Mouse (Mus musculus) adrenal gland, postnatal 36 days (tissue): ENCODE results near the gene Fntb. TPM values are rescaled to one million over a fixed set of nuclear protein-coding genes. Genes with fewer than 3 reads are reported as not detected.

ENCODE experiments used
- DNase-seq, 2 experiments: peaks; one replicate each; pipeline ENCODE4 v3.0.0; 2021; ENCODE audit warnings: mixed read lengths in 1 of 2
- total RNA-seq, 2 experiments: library from RNA; stranded (reverse); gene quantifications; 2 replicates each; pipeline ENCODE4 v1.2.3; 2021

The Fntb gene
- total RNA-seq, 2 experiments from 2014 or later, result 12.5 to 13.2 TPM

GRCm38 (mm10) chr12:76920990-76921389 is 155.6 kb downstream of the Fntb start:
- no peak for DNase-seq

- no peak for DNase-seq
Observed at GRCm38 (mm10) chr12:76923118-76923517, 157.7 kb downstream of the Fntb start.

GRCm38 (mm10) chr12:76924904-76925604 is 159.7 kb downstream of the Fntb start:
- no peak for DNase-seq

- DNase-seq, result no peak
Observed at GRCm38 (mm10) chr12:76926338-76926945, 161.1 kb downstream of the Fntb start.

GRCm38 (mm10) chr12:76927012-76927411 is 161.6 kb downstream of the Fntb start:
- no peak for DNase-seq

- DNase-seq, result no peak
Observed at GRCm38 (mm10) chr12:76927539-76927938, 162.2 kb downstream of the Fntb start.

DNA sequence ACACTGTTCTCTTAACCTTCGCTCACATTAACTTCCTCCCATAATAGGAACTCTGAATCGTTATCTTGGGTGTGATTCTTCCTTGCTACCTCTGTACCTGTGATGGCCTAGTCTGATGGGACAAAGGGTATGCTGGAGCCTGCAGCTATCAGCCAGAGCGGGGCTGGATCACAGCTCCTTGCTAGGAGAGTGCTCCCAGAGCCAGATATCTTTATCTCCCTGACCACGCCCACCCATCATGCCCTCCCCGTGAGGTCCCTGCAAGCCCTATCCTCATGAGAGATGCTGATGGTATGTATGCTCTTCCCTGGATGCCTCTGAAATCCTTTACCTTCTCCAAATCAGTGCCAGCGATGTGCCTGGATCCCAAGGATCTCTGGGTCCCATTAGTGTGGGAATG is 164.8 kb downstream of the Fntb start:
- DNase-seq, result no peak

DNA sequence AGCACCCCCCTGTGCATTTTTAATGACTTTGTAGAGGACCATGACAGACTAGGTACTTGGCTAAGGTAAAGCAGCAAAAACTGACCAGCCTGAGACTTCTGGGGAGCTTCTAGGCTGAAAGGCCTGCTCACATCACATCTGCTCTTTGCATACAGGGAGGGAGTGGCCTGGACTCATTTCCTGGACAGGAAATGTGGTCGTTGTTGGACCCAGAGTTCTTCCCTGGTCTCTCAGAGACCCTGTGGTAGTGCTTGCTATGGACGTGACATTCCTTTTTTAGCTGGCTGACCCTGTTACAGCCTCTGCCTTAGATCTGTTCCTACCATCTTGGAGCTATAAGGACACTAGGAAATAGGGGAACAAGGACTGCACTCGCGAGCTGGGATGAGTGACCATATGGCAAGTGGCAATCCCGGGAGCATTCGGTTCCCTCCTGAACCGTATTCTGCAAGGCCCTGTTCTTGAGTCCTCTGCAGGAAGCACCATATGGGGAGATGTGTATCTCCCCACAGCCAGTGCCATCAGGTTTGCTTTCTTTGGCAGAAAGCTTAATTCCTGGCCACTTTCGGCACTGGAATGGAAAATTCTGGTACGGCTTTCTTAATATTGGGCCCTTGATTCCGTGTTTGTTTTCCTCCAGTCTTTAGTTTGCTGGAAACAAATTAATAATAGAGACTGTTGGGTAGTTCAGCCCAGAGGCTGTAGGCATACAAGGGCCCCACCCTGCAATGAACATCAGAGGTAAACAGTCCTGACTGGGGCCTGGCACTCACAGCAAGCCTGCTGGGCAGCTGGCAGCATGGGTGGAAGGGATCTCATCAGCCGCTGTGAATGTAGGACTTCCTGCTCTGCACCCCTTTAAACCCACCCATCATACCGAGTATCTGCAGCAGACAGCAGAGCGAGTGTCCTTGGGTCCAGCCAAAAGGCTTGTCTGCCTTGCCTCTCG is 166.6 kb downstream of the Fntb start:
- no peak for DNase-seq

DNA sequence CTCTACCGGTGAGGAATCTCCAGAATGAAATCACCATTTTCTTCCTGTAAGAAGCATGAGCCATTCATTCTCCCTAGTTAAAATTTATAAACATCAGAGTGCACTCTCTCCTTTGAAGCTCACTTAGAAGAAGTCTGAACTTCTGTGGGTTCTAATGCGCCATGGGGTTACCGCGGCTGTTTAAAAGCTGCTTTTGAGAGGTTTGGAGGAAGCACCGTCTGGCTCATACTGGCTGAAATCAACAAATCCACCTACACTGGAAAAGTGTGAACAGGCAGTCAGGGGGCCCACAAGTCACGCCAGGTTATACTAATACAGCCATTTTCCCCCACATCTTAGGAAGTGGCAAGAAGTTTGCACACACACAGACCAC is 167.3 kb downstream of the Fntb start:
- DNase-seq, result no peak

DNA sequence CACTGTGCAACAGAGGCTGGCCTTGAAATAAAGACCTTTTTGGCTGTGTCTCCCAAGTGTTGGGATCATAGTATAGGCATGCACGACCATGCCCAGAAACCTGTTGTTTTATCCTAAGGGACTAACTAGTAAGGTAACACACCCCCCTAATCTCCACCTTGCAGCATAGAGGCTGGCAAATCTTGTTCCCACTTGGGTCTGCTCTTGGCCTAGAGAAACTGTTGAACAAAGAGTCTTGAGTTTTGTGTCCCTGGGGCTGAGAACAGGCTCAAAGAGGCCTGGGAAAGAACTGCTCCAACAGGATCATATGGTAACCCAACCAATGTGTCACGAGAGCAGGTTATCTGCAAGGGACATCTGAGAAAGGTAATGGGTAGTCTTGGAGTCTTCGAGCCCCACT is 169.0 kb downstream of the Fntb start:
- no peak for DNase-seq

- DNase-seq, result no peak
Observed at GRCm38 (mm10) chr12:76936211-76936610, 170.8 kb downstream of the Fntb start.

GRCm38 (mm10) chr12:76938013-76938412 is 172.6 kb downstream of the Fntb start:
- no peak for DNase-seq

DNA sequence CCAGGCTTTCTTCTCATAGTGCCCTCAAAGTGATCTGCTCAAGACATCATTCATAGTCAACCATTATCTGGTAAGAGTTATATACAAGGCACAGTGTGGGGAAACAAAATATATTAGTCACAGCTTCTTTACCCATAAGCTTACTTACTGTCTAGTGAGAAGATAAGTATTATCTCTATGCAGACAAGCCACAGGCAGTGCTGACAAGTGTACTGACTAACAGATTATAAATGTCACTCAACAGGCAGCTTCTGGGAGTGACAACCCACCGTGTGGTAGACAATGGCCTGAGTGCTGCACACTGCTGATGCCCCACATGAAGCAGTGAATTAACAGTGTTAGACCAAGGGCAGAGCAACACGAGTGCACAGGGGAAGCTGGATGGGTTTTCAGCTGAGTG is 176.1 kb downstream of the Fntb start:
- no peak for DNase-seq

DNA sequence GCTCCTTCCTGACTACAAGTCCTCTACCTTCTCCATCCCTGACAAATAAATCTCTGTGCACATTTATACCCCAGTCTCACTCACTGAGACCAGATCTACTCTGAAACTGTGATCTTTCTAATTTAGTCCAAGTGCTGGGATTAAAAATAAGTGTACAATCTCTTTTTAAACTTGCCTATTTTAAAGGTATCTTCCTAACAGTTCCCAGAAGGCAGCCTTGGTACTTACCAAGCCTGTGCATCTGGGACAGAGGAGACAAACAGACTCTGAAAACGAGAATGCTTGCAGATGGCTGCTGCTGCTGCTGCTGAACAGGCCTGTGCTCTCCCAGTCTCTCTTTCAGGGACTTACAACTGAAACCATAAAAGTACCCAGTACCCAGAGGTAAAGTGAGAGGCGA is 177.1 kb downstream of the Fntb start:
- DNase-seq, result no peak

DNA sequence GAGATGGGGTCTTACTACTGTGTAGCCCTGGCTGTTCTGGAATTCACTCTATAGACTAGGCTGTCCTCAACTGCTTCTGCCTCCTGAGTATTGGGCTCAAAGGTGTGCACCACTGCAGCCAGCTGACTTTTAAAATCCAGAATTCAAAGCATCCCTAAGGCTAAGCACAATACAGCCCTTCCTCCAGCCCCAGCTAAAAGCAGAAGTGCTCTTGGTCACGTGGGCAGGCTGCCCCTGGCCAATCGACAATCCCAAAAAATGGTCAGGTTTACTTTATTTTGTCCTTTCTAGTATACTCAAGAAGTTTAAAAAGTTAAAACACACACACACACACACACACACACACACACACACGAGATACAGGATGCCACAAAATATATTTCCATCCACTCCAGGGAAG is 177.7 kb downstream of the Fntb start:
- no peak for DNase-seq

- no peak for DNase-seq
Observed at GRCm38 (mm10) chr12:76943466-76943865, 178.1 kb downstream of the Fntb start.

DNA sequence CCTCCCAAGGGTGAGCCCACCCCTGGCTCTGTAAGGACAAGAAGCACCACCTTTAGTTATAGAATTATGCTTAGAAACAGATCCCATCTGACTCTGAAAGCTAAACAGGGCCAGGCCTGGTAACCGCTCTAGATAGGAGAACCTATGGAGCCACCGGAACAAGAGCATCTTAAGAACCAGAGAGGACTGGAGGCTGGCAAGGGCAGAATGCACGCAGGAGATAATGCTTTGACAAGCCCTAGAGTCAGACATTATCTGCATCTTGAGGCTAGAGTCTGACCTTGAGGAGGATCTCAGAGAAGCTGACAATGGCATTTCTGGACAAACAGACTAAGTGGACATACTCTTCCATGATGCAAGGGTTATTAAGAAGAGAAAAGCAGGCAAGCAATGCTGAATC is 182.1 kb downstream of the Fntb start:
- DNase-seq, result no peak

- DNase-seq, result no peak
Observed at GRCm38 (mm10) chr12:76948185-76948584, 182.8 kb downstream of the Fntb start.

DNA sequence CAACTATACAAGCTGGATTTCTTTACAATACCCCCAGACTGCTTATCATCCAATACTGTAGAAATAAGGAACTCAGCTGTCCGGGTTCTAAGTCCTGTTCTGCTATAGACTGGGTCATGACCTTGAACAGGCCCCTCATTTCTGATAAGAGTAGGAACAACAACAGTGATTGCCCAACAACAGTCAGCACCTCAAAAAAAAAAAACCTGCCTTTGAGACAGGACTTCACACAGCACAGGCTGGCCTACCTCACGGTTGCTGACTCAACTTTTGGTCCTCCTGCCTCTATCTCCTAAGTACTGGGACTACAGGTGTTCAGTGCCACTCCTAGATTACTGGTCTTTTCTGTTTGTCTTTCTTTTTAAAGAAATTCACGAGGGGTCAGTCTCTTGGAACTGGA is 183.4 kb downstream of the Fntb start:
- DNase-seq, result no peak

DNA sequence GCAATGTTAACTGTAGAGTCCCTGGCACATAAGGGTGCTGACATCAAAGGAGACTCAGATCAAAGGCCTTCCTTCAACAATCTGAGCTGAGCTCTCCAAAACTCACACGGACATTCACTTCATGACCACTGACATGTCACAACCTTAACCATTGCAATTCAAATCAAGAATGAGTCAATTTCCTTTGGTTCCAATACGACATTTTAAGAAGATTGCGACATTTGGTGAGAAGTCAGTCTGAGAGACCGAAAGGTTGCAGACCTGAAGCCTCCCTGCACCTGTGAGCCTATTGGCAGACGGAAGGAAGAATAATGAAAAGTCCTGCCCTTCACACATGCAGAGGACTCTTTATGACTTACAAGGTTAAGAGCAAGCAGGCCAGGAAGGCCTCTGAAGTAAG is 184.9 kb downstream of the Fntb start:
- no peak for DNase-seq

DNA sequence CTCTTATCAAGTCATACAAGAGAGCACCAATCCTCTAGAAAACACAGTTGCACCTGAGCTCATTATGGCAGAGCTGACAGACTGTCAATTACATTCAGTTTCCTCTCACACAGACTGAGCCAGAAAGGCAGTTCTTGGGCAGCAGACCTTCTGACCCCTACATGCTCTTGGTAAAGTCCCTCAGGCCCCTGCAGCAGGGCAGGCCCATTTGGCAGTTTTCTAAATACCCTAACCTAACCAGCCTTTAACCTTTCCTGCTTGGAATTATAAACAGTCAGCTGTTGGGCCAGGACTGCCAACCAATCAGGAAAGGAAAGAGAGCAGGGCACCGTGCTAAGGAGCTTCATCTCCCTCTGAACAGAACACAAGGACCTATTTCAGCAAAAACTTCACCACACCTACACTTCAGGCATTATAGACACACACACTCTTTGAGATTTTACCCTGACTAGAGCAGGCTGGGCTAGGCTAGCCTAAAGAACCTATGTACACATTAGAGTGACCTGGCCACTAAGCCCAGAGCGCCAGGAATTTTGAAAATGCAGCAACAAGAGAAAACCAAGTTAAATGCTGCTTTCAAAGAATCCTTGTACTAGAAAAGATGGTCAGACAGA is 188.5 kb downstream of the Fntb start:
- DNase-seq, result peak in 1 of 2 experiments; percentile 11

DNA sequence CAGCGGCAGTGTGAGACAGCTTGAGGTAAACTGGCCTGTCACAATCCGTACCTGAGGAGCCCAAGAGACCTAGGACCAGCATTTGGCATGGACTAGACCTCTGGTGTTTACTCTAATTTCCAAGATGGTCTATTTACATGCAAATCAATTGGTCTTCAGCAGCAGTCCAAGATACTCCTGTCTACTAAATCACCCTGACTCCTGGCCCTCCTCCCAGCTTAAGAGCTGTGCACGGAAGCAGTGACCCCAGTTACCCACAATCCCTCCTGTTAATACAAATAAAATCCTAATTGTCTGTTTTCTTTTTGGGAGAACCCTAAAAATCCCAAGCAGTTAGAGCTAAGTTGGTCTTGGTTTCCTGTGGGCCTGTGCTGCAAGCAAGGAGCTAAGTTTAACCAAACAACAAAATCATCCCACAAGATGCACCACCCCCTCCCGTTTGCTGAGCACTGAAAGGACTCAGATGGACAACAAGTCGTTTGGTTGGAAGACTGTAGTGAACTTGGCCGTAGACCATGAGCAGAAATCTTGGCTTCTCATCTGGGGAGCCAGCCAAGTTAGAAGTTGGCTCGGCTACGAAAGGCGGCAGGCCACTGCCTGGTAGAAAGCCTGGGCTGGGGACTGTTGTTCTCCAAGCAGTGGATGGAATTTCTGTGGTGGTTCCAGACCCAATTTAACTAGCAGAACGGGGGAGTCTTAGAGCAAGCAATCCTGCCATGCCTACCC is 189.5 kb downstream of the Fntb start:
- peak; percentile 64 to 72 for DNase-seq
